Mouse (Mus musculus): Measurements from ENCODE around the gene Vipr1.

DNA sequence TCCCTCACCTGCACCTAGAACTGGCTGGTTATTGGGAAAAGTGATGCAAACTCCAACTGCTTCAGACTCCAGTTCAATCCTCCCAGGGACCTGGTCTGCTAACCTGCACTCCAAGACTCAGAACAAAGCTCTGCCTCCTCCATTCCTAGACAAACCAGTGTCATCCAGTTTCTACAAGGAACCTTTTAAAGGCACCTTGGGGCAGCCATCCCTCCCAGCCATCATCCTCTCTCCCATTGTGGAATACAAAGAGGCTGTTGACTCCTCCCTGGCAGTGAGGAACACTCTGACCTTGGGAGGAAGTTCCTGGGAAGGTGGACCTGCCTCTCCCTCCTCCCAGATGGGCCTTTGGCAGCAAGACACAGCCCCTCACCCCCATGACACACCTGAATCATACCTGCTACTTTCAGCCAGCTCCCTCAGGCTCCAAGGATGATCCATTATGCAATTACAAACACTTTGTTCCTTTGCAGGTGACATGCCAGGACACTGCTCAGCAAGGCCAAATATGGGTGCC is 28.2 kb upstream of the Vipr1 start:
- no peak for TF ChIP-seq CTCF (IDR thresholded peaks at IDR 0.05; ENCODE audit: low read depth)
- TF ChIP-seq EP300 (optimal IDR thresholded peaks at IDR 0.05) = no peak

Measured in stomach, postnatal 0 days (tissue).